Mouse (Mus musculus) heart, postnatal 14 days (tissue): ENCODE results near the gene Cabp1. TPM values are rescaled to one million over a fixed set of nuclear protein-coding genes. Genes with fewer than 3 reads are reported as not detected.
"Not testable (repeated sequence)": the region's sequence is repeated elsewhere in the genome, so short reads cannot be mapped to it uniquely, and the experiment has no call there.

Experiments
- DNase-seq, 2 experiments: peaks; one replicate each; pipeline ENCODE4 v3.0.0; 2021 to 2022
- intact Hi-C: fragments of 180-260 bp; cut with DNase I; formaldehyde crosslinking; loops from one replicate; pipeline ENCODE4 v1.15.1; 2025
- total RNA-seq, 2 experiments: library from RNA; stranded (reverse); gene quantifications; 2 replicates each; pipeline ENCODE4 v1.2.3; 2021

The Cabp1 gene
- total RNA-seq, 2 experiments from 2014 or later: 3.5 to 4.0 TPM

DNA sequence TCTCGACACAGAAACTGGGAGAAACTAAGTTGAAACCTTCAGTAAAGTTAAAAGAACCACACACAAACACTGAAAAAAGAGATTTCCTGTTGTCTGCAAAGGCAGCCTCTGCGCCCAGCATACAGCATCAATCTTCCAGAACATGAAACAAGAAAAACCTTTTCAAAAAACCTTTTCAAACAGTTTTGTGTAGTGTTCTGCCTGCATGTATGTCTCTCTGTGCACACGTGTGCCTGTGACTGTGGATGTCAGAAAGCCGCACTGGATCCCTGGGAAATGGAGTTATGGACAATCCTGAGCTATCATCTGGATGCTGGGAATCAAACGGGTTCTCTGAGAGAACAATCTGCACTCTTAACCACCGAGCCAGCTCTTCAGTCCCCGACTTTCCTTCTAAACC, 37.8 kb downstream of the Cabp1 start:
- DNase-seq: no peak
- intact Hi-C loops: no loop called here

DNA sequence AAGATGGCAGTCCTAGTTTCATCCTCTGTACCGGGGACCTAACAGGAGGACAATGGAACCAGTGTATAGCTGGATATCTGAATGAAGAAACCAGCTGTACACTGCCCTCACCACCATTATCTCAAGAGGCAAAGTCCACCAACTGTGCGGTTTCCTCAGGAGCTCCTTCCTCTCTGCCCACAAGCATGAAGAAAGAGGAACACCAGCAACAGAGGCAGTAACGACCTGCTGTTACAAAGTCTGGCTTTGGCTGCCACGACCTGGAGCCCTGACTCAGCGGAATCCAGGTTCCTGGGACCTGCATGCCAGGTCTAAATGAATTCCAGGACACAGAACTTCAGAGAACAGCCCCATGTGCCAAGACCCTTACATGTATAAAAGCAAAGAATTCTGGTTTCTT, 38.4 kb downstream of the Cabp1 start:
- DNase-seq: no peak
- intact Hi-C loops: loop anchor here (2.0 kb wide), 1 partner anchor 21 kb away; the partner anchor contains the start of gene Unc119b

DNA sequence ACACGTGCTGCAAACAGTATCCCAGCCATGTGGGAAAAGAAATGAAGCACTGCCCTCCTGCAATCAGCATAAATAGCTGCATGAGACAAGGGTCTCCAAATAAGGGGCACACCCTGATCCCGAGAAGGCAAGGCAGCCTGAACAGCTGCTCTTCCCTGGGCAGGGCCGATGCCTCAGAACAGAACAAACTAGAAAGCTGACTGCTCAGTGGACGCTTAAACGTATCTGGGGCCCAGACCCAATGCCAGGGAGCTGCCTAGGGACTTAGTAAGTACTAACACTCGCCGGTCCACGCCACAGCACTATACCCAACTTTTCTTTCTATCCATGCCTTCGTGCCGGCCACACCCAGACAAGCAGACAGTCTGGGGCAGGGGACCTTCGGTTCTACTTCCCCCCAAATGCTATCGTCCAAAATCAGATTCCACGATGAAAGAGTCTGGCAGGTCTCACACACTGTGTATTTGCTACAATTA, 39.0 kb downstream of the Cabp1 start:
- intact Hi-C loops: loop anchor here (2.0 kb wide), 1 partner anchor 20 kb away; the partner anchor contains the start of gene Unc119b
- no peak for DNase-seq

DNA sequence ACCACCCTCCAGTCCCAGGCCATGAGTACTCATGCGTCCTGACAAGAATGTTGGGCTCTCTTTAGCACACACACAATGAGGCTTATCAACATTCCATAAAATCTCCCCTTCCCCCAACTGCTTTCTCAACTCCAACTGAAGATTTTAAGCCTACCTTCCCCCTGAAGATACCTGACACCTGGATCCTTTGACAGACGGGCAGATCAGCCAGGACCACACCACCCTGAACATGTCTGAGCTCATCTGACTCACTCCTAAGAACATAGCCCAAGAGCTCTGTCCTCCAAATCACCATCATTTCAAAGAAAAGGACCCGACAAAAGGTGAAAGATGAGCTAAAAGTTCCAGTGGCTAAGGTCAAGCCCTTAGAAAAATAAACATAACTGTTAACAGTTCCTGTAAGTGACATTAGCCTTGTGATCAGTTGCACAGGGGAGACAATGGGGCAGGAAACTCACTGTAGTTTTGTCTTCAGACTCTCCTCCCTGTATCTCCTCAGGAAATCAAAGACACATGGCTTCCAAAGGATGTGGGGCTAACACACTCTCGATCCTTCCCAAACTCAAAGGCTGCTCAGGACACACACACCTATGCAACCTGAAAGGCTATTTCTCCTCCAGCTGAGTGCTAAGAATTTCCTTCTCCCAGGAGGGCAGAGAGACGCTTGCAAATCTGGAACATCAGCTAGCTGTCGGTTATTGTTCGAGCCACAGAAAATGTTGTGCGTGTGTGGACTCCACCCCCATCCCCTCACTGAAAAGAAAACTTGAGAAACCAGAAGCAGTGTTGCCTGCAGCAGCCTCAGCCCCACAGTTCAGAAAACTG, 41.8 kb downstream of the Cabp1 start:
- DNase-seq: no peak
- intact Hi-C loops: no loop called here

DNA sequence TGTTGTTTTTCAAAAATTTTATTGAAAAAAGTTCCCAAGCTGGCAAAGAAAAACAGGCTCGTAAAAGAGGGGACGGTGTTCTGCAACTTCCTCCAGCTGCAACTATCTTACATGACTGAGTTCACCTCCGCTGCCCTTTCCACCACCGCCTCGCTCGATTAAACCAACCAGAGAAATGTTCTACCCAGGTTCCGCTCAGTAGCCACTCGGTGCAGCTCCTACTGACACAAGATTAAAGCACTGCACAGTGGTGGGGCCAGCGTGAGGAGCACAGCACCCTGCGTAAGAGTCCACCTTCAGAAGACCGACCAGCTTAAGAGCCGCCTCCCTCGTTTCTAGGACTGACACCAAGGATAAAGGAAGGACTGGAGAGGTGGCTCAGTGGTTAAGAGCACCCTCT, 42.7 kb downstream of the Cabp1 start:
- intact Hi-C loops: no loop called here
- no peak for DNase-seq

DNA sequence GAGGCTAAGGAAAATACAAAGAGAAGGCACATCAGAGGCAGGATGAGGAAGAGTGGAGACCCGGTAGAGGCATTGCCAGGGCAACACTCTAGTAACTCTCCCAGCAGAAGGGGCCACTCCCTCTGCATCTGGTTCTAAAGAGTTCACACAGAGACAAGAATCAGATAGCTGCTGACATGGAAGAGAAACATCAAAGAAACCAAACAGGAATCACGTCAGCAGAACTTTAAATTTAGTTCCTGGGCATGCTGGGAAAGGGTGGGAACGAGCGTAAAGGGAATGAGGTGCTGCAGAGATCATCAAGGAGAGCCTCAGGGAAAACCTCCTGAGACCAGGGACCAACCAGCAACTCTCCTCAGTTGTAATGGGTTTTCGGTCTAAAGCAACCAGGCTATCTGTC, 43.2 kb downstream of the Cabp1 start:
- intact Hi-C loops: no loop called here
- no peak for DNase-seq

DNA sequence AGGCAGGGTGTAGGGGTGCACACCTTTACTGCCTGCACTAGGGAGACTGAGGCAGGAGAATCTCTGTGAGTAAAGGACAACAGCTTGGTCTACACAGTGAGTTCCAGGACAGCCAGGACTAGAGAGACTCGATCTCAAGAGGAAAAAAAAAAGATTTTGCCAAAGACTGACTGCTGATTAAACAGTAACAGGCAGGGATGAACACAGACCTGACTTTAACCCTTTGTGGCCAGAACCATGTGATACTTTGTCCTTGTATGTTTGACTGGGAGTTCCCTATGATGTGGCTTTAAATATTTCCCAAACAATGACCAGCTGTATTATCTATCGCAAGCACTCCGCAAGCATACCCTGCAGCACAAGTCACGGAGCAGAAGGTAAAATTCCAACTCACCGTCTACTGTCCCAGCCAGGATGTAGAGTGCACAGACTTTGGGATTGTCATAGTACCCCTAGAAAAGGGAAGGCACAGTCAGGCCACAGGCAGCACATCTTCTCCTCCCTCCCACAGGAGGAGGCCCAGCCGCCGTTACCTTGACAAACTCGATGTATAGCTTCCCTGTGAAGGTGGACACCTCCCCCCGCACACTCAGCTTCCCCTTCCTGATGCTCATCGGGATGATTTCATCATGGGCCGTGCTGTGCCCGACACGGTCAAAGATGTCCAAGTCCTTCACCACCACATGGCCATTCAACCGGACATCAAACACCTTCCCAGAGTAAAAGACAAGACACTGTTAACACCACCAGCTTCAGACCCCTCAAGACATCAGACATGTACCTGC, 44.3 kb downstream of the Cabp1 start:
- intact Hi-C loops: no loop called here

DNA sequence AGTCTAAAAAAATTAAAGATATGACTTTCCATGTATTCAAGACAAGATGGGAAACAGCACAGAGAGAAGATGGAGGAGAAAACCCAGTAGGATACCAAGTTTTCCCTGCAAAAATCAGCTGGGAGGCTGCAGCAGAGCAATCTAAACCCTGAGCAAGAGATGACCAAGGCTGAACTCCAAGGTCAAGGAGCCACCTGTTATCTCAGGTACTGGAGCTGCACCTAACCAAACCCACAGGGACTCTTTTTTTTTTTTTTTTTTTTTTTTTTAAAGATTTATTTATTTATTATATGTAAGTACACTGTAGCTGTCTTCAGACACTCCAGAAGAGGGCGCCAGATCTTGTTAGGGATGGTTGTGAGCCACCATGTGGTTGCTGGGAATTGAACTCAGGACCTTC, 45.3 kb downstream of the Cabp1 start:
- DNase-seq, intact Hi-C loops: not testable (repeated sequence)

More for the DNA sequence above, 44.3 kb downstream of the Cabp1 start:
- DNase-seq: no peak

DNA sequence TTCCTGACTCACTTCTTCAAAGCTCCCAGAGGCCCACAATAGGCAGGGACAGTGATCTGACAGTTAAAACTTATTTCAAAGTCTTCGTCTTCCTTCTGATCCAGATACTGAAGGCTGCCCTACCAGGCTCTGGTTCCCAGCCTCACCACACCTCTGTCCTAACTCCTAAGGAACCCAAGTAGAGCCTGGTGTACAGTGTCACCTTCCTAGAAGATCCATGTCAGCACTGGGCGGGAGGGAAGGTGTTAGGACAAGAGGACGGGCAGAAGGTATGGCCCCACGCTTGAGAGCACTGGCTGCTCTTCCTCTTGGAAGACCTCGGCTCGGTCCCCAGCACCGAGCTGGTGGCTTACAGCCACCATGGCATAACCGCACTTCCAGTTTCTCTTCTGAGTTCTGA, 45.8 kb downstream of the Cabp1 start:
- DNase-seq: no peak
- intact Hi-C loops: no loop called here

DNA sequence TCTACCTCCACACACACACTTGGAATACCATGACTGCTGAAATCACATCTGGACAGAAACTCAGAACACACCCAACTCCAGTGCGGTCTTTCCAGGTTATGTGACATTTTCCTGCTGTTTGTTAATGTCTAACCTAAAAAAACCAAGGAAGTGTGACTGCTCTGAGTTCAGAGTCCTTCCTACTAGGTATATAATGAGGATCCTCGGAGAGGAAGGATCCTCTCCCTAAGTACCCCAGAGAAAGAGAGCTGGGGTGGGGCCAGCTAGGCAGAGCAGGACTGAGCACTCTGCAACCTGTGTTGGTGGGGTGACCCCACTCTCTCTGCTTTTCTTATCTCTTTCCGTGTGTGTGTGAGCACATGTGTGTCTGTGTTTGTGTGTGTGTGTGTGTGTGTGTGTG, 46.8 kb downstream of the Cabp1 start:
- no peak for DNase-seq
- intact Hi-C loops: no loop called here

DNA sequence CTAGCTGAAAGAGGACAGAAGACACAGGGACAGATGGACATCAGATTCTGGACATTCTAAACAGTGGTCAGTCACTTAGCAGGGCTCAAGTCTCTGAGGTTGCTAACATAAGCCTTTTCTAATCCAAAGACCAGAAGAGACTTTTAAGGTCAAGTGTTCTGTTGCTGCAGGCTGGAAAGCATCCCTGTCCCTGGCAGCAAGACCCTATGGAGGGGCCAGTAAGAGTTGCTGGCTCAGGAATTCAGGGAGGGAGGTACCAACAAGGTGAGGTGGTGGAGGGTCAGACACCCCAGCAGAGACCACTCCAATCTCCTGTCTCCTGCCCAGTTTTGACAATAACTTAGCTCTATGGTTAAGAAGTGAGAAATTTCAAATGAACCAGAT, 47.4 kb downstream of the Cabp1 start:
- intact Hi-C loops: no loop called here
- DNase-seq: no peak

DNA sequence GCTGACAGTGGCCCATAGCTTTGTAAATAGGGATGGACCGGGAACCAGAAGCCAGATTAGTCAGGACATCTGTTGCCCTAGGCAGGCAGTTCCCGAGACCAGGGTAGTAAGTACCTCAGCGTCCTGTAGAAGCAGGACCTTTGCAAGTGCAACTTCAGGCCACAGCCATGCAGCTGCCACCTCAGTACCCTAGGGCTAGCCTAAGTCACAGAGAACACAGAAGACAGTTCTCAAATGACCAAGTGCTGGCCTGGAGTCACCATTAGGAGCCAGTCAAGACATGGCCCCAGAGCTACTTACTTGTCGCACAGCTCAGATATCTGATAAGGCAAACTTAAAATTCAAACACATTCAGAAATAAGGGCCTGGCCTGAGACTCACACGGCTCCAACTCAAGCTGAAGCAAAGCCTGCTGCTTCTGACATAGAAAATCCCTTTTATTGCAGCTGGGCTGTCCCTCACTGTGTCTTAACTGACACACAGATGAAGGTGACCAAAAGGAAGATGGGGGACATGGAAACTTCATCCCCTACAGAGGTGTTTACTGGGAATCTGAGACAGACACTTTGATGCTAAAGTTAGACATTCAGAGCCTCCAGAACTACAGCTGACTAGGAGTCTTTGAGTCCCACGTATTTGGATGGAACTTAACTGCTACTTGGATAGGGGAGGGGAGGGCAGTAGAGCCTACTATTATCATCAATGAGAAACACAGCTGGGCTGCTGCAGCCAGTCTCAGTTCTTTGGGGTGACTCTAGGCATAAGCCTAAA, 48.0 kb downstream of the Cabp1 start:
- intact Hi-C loops: no loop called here
- no peak for DNase-seq

DNA sequence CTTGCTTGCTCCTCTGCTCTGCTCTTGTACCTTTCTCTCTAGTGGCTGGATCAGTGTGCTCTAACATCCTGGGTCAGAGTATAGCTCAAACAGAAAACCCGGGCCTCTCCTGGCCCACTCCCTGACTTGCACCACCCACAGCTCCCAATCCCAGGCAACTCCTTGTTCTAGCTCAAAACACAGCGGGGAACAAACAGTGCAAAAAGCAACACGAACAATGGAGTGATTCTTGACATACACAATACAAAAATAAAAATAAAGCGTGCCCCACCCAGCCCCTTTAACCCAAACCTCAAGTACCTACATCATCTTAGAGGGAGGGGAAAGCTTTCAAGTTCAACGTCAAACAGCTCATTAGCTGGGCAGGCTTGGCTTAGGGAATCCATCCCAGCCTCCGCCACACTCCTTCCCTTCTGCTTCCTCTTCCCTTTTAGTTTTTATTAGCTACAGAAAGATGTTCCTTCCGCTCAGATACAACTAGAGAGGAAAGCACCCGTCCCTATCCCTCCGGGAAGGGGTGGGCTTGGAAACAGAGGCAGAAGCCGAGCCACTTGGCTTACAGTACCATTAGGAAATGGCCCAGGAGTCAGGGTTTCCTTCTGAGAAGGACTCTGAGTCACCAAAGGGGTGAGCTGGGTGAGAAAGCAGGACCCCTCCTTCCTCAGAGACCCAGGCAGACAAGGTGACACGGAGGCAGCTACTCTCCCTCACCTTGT, 48.8 kb downstream of the Cabp1 start:
- no peak for DNase-seq
- intact Hi-C loops: no loop called here

DNA sequence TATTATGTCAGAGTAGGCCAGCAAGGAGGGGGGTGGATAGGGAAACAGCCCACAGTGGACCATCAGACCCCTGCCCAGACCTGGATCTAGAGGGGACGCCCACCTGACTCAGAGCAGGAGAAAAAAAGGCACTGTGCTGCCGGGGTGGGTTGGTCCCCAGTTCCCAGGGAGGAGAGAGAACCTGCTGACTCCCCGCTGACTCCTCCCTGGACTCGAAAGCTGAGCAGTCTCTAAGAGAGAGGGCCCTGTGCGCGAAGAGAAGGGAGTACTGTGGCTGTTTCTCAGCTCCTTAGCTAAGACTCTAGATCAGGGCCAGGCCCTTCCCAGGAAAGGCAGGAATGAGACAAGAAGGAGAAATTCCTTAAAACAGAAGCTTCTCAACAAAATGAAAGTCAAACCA, 49.7 kb downstream of the Cabp1 start:
- intact Hi-C loops: no loop called here
- DNase-seq: no peak

DNA sequence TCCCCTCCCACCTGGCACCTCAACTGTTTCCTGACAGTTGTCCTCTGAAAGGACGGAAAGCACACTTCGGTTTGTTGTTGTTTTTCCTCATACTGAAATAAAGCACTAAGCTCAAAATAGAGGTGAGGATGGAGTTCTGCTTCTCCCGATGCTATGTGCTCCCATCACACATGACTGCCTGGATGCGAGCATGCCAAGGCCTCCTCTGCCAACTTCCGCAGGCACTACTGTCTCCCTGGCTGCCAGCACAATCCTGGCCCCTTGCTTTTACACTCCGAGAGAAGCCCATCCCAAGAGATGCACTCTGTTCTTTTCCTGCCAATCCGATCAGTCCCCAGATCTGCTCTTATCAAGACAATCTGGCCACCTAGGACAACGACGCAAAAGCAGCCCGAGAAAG, 50.6 kb downstream of the Cabp1 start:
- intact Hi-C loops: no loop called here
- DNase-seq: no peak

DNA sequence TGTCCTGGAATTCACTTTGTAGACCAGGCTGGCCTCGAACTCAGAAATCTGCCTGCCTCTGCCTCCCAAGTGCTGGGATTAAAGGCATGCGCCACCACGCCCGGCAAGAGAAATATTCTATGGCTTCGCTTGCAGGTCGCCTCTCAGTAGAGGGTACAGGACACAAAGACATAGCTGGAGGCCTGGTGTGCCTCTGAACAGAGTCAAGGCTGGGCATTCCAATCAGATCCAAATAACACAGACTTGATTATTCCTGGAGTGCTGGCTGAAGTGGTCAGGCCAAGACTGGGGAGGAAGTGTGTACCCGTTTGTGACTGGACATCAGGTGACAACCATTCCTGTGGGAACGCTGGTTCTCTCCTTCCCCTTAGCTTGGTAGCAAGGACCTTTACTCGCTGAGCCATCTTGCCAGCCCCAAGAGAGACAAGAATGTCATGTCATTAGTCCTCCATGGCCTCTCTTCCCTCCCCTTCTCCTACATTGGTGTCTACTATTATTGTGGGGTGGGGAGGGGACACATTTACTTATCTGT, 51.9 kb downstream of the Cabp1 start:
- intact Hi-C loops: no loop called here
- DNase-seq: no peak

DNA sequence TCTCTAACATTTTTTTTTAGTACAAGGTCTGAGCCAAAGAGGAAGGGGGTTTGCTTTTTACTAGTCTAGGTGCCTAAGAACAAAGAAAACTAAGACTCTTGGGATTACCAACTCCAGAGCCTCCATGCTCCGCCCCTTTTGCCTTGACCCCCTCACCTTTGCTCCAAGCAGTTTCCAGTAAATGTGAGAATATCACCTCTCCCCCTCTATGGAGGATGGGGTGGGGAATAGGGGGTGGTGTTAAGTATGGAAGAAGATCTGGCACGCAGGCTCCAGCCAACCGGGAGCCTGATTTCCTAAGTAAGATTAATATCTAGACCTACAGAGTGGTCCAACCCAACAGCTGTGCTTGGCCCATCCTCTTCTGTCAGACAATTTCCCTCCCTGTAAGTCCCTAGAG, 53.5 kb downstream of the Cabp1 start:
- no peak for DNase-seq
- intact Hi-C loops: no loop called here

DNA sequence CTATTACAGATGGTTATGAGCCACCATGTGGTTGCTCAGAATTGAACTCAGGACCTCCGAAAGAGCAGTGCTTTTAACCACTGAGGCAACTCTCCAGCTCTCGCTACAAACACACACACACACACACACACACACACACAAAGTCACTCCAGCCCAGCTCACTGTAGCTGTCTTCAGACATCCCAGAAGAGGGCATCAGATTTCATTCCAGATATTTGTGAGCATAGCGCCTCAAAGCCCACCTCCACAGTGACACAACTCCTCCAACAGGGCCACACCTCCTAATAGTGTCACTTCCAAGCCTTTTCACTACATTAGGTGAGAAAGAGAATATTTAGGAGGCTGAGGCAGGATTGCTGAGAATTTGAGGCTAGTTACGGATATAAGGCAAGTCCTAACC, 55.1 kb downstream of the Cabp1 start:
- DNase-seq: no peak
- intact Hi-C loops: no loop called here

DNA sequence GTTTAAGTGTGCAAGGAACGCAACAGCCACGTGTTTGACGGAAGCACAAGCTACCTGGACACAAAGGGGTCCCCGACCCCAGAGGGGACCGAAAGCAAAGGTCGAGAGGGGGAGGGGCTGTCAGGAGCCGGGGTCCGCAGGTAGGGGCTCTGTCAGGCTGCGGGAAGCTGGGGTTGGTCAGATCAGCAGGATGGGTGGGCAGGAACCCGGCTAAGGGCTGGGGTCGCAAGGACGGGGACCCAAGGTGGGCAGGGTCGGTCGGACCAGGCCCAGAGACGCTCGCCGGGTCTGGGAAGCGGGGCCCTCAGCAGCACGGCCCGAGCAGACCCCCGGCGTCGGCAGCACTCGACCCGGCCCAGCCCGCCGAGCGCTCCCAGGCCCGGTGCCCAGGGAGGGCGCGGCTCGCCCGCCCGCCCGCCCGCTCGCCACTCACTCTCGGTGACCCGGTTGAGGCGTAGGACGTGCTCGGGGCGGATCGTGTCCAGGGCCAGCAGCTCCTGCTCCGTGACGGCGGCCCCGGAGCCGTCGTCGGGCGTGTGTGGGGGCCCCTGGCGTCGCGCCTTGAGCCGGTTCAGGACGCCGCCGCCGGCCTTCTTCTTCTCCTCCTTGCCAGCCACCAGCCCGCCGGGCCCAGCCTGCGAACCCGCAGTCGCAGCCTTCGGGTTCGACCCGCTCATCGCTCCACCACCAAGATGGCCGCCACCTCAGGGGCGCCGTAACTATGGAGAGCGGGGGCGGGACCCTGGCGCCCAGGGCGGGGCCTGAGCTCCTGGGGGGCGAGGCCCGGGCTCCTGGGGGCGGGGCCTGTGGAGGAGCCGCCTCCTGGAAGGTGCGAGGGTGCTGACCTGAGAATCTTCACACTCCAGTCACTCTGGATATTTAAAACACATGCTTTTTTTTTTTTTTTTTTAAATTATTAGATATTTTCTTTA, 59.7 kb downstream of the Cabp1 start, which contains the start of gene Unc119b:
Gene Unc119b, minus strand, starts transcription at position 742 of the 932 bp plus-strand sequence.
- intact Hi-C loops: loop anchor here (2.0 kb wide), 1 partner anchor 20 kb away; no protein-coding TSS in a partner anchor
- DNase-seq: peak; percentile 93
